Mouse (Mus musculus) left cerebral cortex, adult 18-20 months (tissue): ENCODE measurements at regions not wholly inside any gene's neighbourhood (a gene's known extent, or its start where the extent isn't known, plus 50 kb on each side); places are given as distances from the start of the nearest gene placed in this dataset.

Experiments used
- DNase-seq, 2 experiments: peaks; one replicate each; pipeline ENCODE4 v3.0.0; 2021 to 2022; ENCODE audit warnings: low spot score in 2 of 2, mixed read lengths in 1 of 2
- microRNA-seq, 2 experiments: library from miRNA; unstranded; fragments of <30 nt; microRNA quantifications; one replicate each; pipeline ENCODE4 v1.2.0; 2021

GRCm38 (mm10) chr15:87435566-87435965 lies 108.5 kb upstream of the Fam19a5 start:
- no peak for DNase-seq

GRCm38 (mm10) chr15:87437611-87438010 lies 106.5 kb upstream of the Fam19a5 start:
- DNase-seq = peak in 1 of 2 experiments; percentile 16

GRCm38 (mm10) chr15:87458932-87459331 lies 85.2 kb upstream of the Fam19a5 start:
- DNase-seq = no peak

GRCm38 (mm10) chr15:87476247-87476646 lies 67.9 kb upstream of the Fam19a5 start:
- DNase-seq = no peak

- peak; percentile 12 to 13 for DNase-seq
These were observed 67.1 kb upstream of the Fam19a5 start for GRCm38 (mm10) chr15:87476862-87477490.

GRCm38 (mm10) chr15:87480758-87481157 lies 63.3 kb upstream of the Fam19a5 start:
- DNase-seq = peak in 1 of 2 experiments; percentile 24

Small RNAs in the stretch of these regions (microRNA-seq; reads per million reads assigned to microRNA genes)
- gene Gm23416 = 0 reads per million in 2 experiments
